Mouse (Mus musculus) adrenal gland, adult 10 weeks (tissue): ENCODE data around the gene Ric3. TPM values are rescaled to one million over a fixed set of nuclear protein-coding genes. Genes with fewer than 3 reads are reported as not detected.

Experiments
- polyA plus RNA-seq: library from polyadenylated mRNA; stranded (reverse); fragments of 350-450 nt; fragmentation: Illumina TruSeq; extraction: RNeasy Lipid Tissue Mini Kit (QIAGEN cat#74804); gene quantifications from one replicate; pipeline ENCODE4 v1.2.3, GENCODE M21; 2014; ENCODE audit warnings: low read depth, low replicate concordance

Gene Ric3
- 185 TPM for polyA plus RNA-seq

DNA sequence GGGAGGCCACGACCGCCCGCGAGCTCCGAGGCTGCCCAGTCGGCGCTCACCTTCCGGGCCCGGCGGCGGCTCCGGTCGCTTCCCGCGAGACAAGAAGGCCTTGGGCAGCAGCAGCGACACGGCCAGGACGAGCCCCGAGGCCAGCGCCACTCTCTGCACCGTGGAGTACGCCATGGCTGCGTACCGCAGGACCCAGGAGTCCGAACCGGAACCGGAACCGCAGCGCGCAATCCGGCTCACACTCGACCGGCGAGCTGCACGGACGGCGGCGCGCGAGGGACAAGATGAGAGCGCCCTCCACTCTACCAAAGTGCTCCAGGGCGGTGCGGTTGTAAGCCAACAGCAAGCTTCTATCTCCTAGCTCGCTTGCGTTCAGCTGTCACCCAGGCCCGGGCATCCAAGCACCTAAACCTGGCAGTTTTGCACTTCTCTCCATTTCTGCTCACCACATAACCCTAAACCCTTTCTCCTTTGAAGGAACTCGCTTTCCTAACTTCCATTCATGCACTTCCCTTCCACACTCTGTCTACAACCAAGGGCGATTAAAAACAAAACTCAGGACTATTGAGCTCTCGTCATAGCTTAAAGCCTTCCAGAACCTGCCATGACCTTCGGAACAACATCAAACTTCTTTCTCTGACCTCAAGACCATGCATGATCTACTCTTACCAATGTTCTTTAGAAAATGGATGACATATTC, at the start of gene Ric3:
Ric3 (minus strand) TSS at position 219 of the 700 bp plus-strand sequence.

Other genes with a start within 250 kb of the Ric3 start
- gene Olfr516, start 232.8 kb downstream of the Ric3 start, polyA plus RNA-seq = not detected
- gene Olfr517, start 211.0 kb downstream of the Ric3 start, polyA plus RNA-seq = not detected
- not detected for gene Olfr518, start 198.3 kb downstream of the Ric3 start, polyA plus RNA-seq
- not detected for gene Olfr519, start 188.9 kb downstream of the Ric3 start, polyA plus RNA-seq
- 0.64 TPM for gene Nlrp10, start 153.2 kb downstream of the Ric3 start, polyA plus RNA-seq
- gene Eif3f, start 148.9 kb downstream of the Ric3 start, polyA plus RNA-seq = 44.1 TPM
- 22.8 TPM for gene Tub, start 133.0 kb downstream of the Ric3 start, polyA plus RNA-seq
- gene Lmo1, start 91.9 kb upstream of the Ric3 start, polyA plus RNA-seq = not detected